Mouse (Mus musculus): Measurements from ENCODE around the gene Lrp6. TPM values are rescaled to one million over a fixed set of nuclear protein-coding genes. Genes with fewer than 3 reads are reported as not detected.

Gene Lrp6
- total and polyA plus RNA-seq, 2 experiments from 2014 or later: 12.3 to 41.3 TPM

- Histone ChIP-seq H3K4me1 (ENCODE audit: insufficient read depth) (no peaks in the 10 kb centered on the region), H3K27ac (ENCODE audit: low read depth, low read length) (no peak overlapping the region), H3K9me3 (ENCODE audit: low read length) (no peaks in the 10 kb centered on the region), H3K4me2 (ENCODE audit: low read depth) (no peak overlapping the region), H3K4me3 (ENCODE audit: low read depth, low read length) (no peak overlapping the region), H3K27me3 (ENCODE audit: insufficient read depth, low read length) (no peaks in the 10 kb centered on the region), H3K36me3 (ENCODE audit: insufficient read depth) (no peaks in the 10 kb centered on the region), H3K9ac (no peak overlapping the region)
- DNase-seq (no peak), ATAC-seq (no peak)
- 39% methylated on average over 2 of the region's 2 CpGs for WGBS
- TF ChIP-seq CTCF (IDR thresholded peaks at IDR 0.05; ENCODE audit: low read depth): no peak
Measured at GRCm38 (mm10) chr6:134544093-134544492, 22.7 kb downstream of the Lrp6 start.

GRCm38 (mm10) chr6:134543607-134544006, 23.2 kb downstream of the Lrp6 start:
- no peak overlapping the region for H3K9ac ChIP-seq
- DNase-seq (no peak), ATAC-seq (no peak; the same call in 1 of the 2 replicates)
- no peaks in the 10 kb centered on the region for H3K27me3 ChIP-seq (ENCODE audit: insufficient read depth, low read length)
- no peak overlapping the region for H3K27ac ChIP-seq (ENCODE audit: low read depth, low read length)
- H3K4me1 ChIP-seq (ENCODE audit: insufficient read depth): no peaks in the 10 kb centered on the region
- no peak for TF ChIP-seq CTCF (IDR thresholded peaks at IDR 0.05; ENCODE audit: low read depth)
- no peak overlapping the region for H3K4me3 ChIP-seq (ENCODE audit: low read depth, low read length)
- no peaks in the 10 kb centered on the region for H3K9me3 ChIP-seq (ENCODE audit: low read length)
- no peak overlapping the region for H3K4me2 ChIP-seq (ENCODE audit: low read depth)
- no peaks in the 10 kb centered on the region for H3K36me3 ChIP-seq (ENCODE audit: insufficient read depth)

- DNase-seq (no peak), ATAC-seq (no peak)
- Histone ChIP-seq H3K36me3 (ENCODE audit: insufficient read depth) (no peaks in the 10 kb centered on the region), H3K9ac (no peak overlapping the region), H3K4me3 (ENCODE audit: low read depth, low read length) (no peak overlapping the region), H3K9me3 (ENCODE audit: low read length) (no peaks in the 10 kb centered on the region), H3K27ac (ENCODE audit: low read depth, low read length) (no peak overlapping the region), H3K4me1 (ENCODE audit: insufficient read depth) (no peaks in the 10 kb centered on the region), H3K4me2 (ENCODE audit: low read depth) (no peak overlapping the region), H3K27me3 (ENCODE audit: insufficient read depth, low read length) (no peaks in the 10 kb centered on the region)
- no peak for TF ChIP-seq CTCF (IDR thresholded peaks at IDR 0.05; ENCODE audit: low read depth)
- 87% methylated on average over 2 of the region's 2 CpGs for WGBS
Measured at GRCm38 (mm10) chr6:134542374-134542773, 24.4 kb downstream of the Lrp6 start.

GRCm38 (mm10) chr6:134540161-134540560, 26.6 kb downstream of the Lrp6 start:
- no peaks in the 10 kb centered on the region for H3K27me3 ChIP-seq (ENCODE audit: insufficient read depth, low read length)
- DNase-seq (no peak), ATAC-seq (no peak)
- no peak overlapping the region for H3K27ac ChIP-seq (ENCODE audit: low read depth, low read length)
- no peaks in the 10 kb centered on the region for H3K4me1 ChIP-seq (ENCODE audit: insufficient read depth)
- H3K4me2 ChIP-seq (ENCODE audit: low read depth): no peak overlapping the region
- 80% methylated on average over 6 of the region's 6 CpGs for WGBS
- no peak overlapping the region for H3K4me3 ChIP-seq (ENCODE audit: low read depth, low read length)
- no peak overlapping the region for H3K9ac ChIP-seq
- no peaks in the 10 kb centered on the region for H3K36me3 ChIP-seq (ENCODE audit: insufficient read depth)
- H3K9me3 ChIP-seq (ENCODE audit: low read length): no peaks in the 10 kb centered on the region
- TF ChIP-seq CTCF (IDR thresholded peaks at IDR 0.05; ENCODE audit: low read depth): no peak

GRCm38 (mm10) chr6:134539459-134539858, 27.3 kb downstream of the Lrp6 start:
- ATAC-seq: no peak
- WGBS: 88% methylated on average over 3 of the region's 3 CpGs

GRCm38 (mm10) chr6:134538805-134539204, 28.0 kb downstream of the Lrp6 start:
- H3K36me3 ChIP-seq (ENCODE audit: insufficient read depth): no peaks in the 10 kb centered on the region
- ATAC-seq (no peak), DNase-seq (no peak)
- 88% methylated on average over 4 of the region's 4 CpGs for WGBS
- H3K9ac ChIP-seq: no peak overlapping the region
- no peak overlapping the region for H3K4me3 ChIP-seq (ENCODE audit: low read depth, low read length)
- no peaks in the 10 kb centered on the region for H3K9me3 ChIP-seq (ENCODE audit: low read length)
- no peaks in the 10 kb centered on the region for H3K27me3 ChIP-seq (ENCODE audit: insufficient read depth, low read length)
- H3K4me2 ChIP-seq (ENCODE audit: low read depth): no peak overlapping the region
- H3K4me1 ChIP-seq (ENCODE audit: insufficient read depth): no peaks in the 10 kb centered on the region
- no peak overlapping the region for H3K27ac ChIP-seq (ENCODE audit: low read depth, low read length)
- TF ChIP-seq CTCF (IDR thresholded peaks at IDR 0.05; ENCODE audit: low read depth): no peak

More at GRCm38 (mm10) chr6:134539459-134539858, 27.3 kb downstream of the Lrp6 start:
- Histone ChIP-seq H3K9me3 (ENCODE audit: low read length) (no peaks in the 10 kb centered on the region), H3K27me3 (ENCODE audit: insufficient read depth, low read length) (no peaks in the 10 kb centered on the region), H3K27ac (ENCODE audit: low read depth, low read length) (no peak overlapping the region), H3K4me3 (ENCODE audit: low read depth, low read length) (no peak overlapping the region), H3K36me3 (ENCODE audit: insufficient read depth) (no peaks in the 10 kb centered on the region), H3K9ac (no peak overlapping the region), H3K4me2 (ENCODE audit: low read depth) (no peak overlapping the region), H3K4me1 (ENCODE audit: insufficient read depth) (no peaks in the 10 kb centered on the region)
- DNase-seq: no peak
- no peak for TF ChIP-seq CTCF (IDR thresholded peaks at IDR 0.05; ENCODE audit: low read depth)

GRCm38 (mm10) chr6:134537461-134538117, 29.2 kb downstream of the Lrp6 start:
- H3K4me3 ChIP-seq (ENCODE audit: low read depth, low read length): no peak overlapping the region
- ATAC-seq (peak; percentile 70), DNase-seq (no peak)
- H3K9me3 ChIP-seq (ENCODE audit: low read length): no peaks in the 10 kb centered on the region
- H3K4me1 ChIP-seq (ENCODE audit: insufficient read depth): no peaks in the 10 kb centered on the region
- H3K9ac ChIP-seq: no peak overlapping the region
- no peak overlapping the region for H3K4me2 ChIP-seq (ENCODE audit: low read depth)
- TF ChIP-seq CTCF (IDR thresholded peaks at IDR 0.05; ENCODE audit: low read depth): no peak
- 0 out of 2 replicates have a peak overlapping the region, but pooled peaks have one; percentile 45 for H3K27ac ChIP-seq (ENCODE audit: low read depth, low read length)
- H3K36me3 ChIP-seq (ENCODE audit: insufficient read depth): no peaks in the 10 kb centered on the region
- 19% methylated on average over 10 of the region's 10 CpGs for WGBS
- no peaks in the 10 kb centered on the region for H3K27me3 ChIP-seq (ENCODE audit: insufficient read depth, low read length)

Data from forebrain, postnatal 0 days (tissue).